Mouse (Mus musculus) heart, adult 2 months (tissue): ENCODE data around the gene Trim67. TPM values are rescaled to one million over a fixed set of nuclear protein-coding genes. Genes with fewer than 3 reads are reported as not detected.

Experiments
- DNase-seq, 2 experiments: peaks; one replicate each; pipeline ENCODE4 v3.0.0; 2021
- H3K27ac ChIP-seq: fragments of 200-600 bp; 2 replicates; pipeline ENCODE4 v1.8.1; 2022
- H3K27me3 ChIP-seq: fragments of 200-500 bp; 2 replicates; pipeline ENCODE4 v1.6.1; 2012; ENCODE audit warnings: mild to moderate bottlenecking, low read length, inconsistent platforms, mixed read lengths; ENCODE audit not compliant: control insufficient read depth, insufficient read depth
- H3K36me3 ChIP-seq: fragments of 200-500 bp; 2 replicates; pipeline ENCODE4 v1.6.1; 2012; ENCODE audit warnings: low read length, inconsistent platforms; ENCODE audit not compliant: control insufficient read depth, insufficient read depth
- H3K4me1 ChIP-seq: fragments of 200-500 bp; 2 replicates; pipeline ENCODE4 v1.6.1; 2011; ENCODE audit warnings: low read length; ENCODE audit not compliant: control insufficient read depth, insufficient read depth
- H3K4me3 ChIP-seq: fragments of 200-600 bp; 2 replicates; pipeline ENCODE4 v1.8.1; 2022
- H3K79me2 ChIP-seq: fragments of 200-500 bp; replicated peaks from 2 replicates; pipeline ENCODE4 v1.6.1; 2012; ENCODE audit warnings: mild to moderate bottlenecking, inconsistent platforms, low read length, moderate library complexity, mixed read lengths; ENCODE audit not compliant: control insufficient read depth, insufficient read depth
- H3K9ac ChIP-seq: fragments of 200-500 bp; 2 replicates; pipeline ENCODE4 v1.6.1; 2012; ENCODE audit warnings: low read depth, mild to moderate bottlenecking, control low read depth, inconsistent platforms, low read length, mixed read lengths
- CTCF ChIP-seq: fragments of 200-600 bp; IDR thresholded peaks from 2 replicates; pipeline ENCODE4 v1.8.1; 2022; ENCODE audit warnings: antibody characterized with exemption, mild to moderate bottlenecking, moderate library complexity
- EP300 ChIP-seq: fragments of 200-500 bp; IDR thresholded peaks from 2 replicates; pipeline ENCODE4 v1.6.1; 2011; ENCODE audit warnings: low read depth, low read length, control low read depth; ENCODE audit not compliant: insufficient read depth
- POLR2A ChIP-seq: fragments of 200-500 bp; IDR thresholded peaks from 2 replicates; pipeline ENCODE4 v1.6.1; 2011; ENCODE audit warnings: mild to moderate bottlenecking, low read depth, low read length, control low read depth; ENCODE audit not compliant: insufficient read depth
- WGBS: fragments of 180-500 bp; shearing (Covaris S2); methylation state at CpG from one replicate; pipeline ENCODE4 v1.1.7; 2018; 5-methylcytosine and 5-hydroxymethylcytosine counted together
- intact Hi-C: fragments of 180-260 bp; cut with DNase I; formaldehyde crosslinking; loops from one replicate; pipeline ENCODE4 v1.15.1; 2025
- long read RNA-seq: library from polyadenylated mRNA; stranded (forward); transcript quantifications from one replicate; pipeline ENCODE4 v2.0.0, GENCODE M21; 2021
- polyA plus RNA-seq: library from polyadenylated mRNA; depleted of rRNA; stranded (reverse); fragments of >200 nt; gene quantifications from 2 replicates; pipeline ENCODE4 v1.2.3, GENCODE M21; 2012; rRNA removed
- total RNA-seq, 2 experiments: library from RNA; stranded (reverse); gene quantifications; 2 replicates each; pipeline ENCODE4 v1.2.3; 2021

Gene Trim67
- total RNA-seq (under 1 TPM; 0.43 to 0.47 TPM), polyA plus RNA-seq (1.3 and 2.0 TPM in 2 replicates)
- long read RNA-seq, result 0 reads

DNA sequence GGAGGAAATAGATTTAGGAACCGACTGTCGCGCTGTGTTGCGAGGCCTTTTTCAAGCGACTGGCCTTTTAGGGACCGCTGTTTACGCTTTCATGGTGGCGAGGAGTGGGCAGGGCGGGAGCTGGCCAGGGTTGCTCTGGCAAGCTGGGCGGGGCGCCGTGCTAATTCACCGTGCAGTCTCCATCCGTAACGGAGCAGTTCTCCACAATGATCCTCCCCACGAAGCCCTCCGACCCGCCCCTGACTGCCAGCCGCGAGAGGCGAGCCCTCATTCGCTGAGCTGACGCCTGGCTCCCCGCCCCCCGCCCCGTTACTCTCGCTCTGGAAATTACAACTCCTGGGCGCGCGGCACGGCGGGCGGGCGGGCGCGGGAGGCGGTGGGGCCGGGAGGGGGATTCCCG lies at the start of gene Trim67:
Trim67 (plus strand) TSS at position 385 of the 400 bp plus-strand sequence.
- peak within 1 kb of the TSS; percentile 46 for H3K4me3 ChIP-seq
- DNase-seq, result peak in 1 of 2 experiments; percentile 23
- TF ChIP-seq EP300 (no peak), CTCF (no peak), POLR2A (no peak)
- no peaks in the 10 kb centered on the region for H3K36me3 ChIP-seq
- H3K27ac ChIP-seq, result no peak within 1 kb of the TSS
- no peaks in the 10 kb centered on the region for H3K79me2 ChIP-seq
- intact Hi-C loops, result no loop called here
- no peak within 1 kb of the TSS for H3K9ac ChIP-seq
- H3K4me1 ChIP-seq, result no peaks in the 10 kb centered on the region
- H3K27me3 ChIP-seq, result peaks cover 24% of the 10 kb centered on the region
- 0% methylated on average over 37 of the region's 39 CpGs for WGBS

DNA sequence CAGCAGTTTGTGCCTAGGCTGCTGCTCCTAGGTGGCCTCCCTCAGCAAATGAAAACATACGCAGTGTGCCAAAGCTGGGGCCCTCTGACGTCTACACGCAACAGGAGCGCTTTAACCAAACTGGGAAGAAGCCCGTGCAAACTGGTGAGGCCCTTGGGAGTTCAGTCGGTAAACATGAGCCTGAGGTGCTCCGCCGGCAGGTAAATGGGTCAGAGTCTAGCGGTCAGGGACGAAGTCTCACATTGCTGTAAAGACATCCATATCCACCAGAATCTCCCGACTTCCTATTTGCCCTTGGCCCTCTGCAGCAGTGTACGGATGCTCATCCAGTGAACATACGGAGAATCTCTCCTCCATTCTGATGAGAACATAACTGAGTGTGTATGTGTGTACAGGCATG lies 46.2 kb upstream of the Trim67 start:
- H3K27ac ChIP-seq, result no peak overlapping the region
- no peaks in the 10 kb centered on the region for H3K4me1 ChIP-seq
- H3K27me3 ChIP-seq, result peaks cover 2% of the 10 kb centered on the region; the same call in 1 of the 2 replicates
- H3K4me3 ChIP-seq, result no peak overlapping the region
- H3K9ac ChIP-seq, result no peak overlapping the region
- intact Hi-C loops, result no loop called here
- no peak for DNase-seq
- no peaks in the 10 kb centered on the region for H3K79me2 ChIP-seq
- TF ChIP-seq EP300 (no peak), POLR2A (no peak), CTCF (no peak)
- H3K36me3 ChIP-seq, result no peaks in the 10 kb centered on the region
- 78% methylated on average over 13 of the region's 13 CpGs for WGBS

- peak overlapping the region; percentile 63 for H3K9ac ChIP-seq
- H3K79me2 ChIP-seq, result no peaks in the 10 kb centered on the region
- peak; percentile 53 to 55 for DNase-seq
- H3K36me3 ChIP-seq, result no peaks in the 10 kb centered on the region
- H3K4me1 ChIP-seq, result no peaks in the 10 kb centered on the region; the same call in 1 of the 2 replicates
- peak overlapping the region; percentile 49 for H3K27ac ChIP-seq
- TF ChIP-seq CTCF, result no peak
- TF ChIP-seq POLR2A, result no peak
- no peak for TF ChIP-seq EP300
- intact Hi-C loops, result no loop called here
- H3K4me3 ChIP-seq, result peak overlapping the region; percentile 66
- WGBS, result 2% methylated on average over 31 of the region's 31 CpGs
- H3K27me3 ChIP-seq, result peaks cover 2% of the 10 kb centered on the region; the same call in 1 of the 2 replicates
Observed at GRCm38 (mm10) chr8:124751191-124751590, 41.7 kb upstream of the Trim67 start.

DNA sequence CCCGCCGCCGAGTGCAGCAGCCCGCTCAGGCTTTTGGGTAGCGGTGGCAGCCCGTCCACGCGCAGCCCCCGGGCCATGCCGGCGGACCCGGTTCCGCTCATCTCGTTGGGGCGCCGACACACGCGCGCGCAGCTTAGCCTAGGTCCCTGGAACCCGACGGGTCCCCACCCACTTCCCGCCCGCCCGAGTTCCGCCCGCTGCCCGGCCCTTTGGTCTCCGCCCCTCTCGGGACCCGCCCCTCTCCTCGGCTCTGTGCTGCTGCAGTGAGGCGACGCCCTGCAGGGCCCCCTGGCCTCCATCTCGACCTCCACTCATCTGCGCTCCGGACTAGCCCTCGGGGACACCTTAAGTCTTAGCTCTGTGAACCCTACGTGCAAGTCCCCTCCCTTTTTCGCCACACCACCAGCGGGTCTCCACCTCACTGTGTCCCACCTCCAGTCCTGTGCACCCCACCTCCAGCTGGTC lies 41.2 kb upstream of the Trim67 start, which contains the start of gene Fam89a:
Fam89a (minus strand) TSS at position 124 of the 465 bp plus-strand sequence.
- peak within 1 kb of the TSS; percentile 66 for H3K4me3 ChIP-seq
- no peak for TF ChIP-seq EP300
- no peak for TF ChIP-seq CTCF
- no peak for TF ChIP-seq POLR2A
- H3K27ac ChIP-seq, result peak within 1 kb of the TSS; percentile 49
- peak within 1 kb of the TSS; percentile 63 for H3K9ac ChIP-seq
- H3K27me3 ChIP-seq, result peaks cover 2% of the 10 kb centered on the region; the same call in 1 of the 2 replicates
- H3K36me3 ChIP-seq, result no peaks in the 10 kb centered on the region
- no peaks in the 10 kb centered on the region for H3K79me2 ChIP-seq
- intact Hi-C loops, result no loop called here
- H3K4me1 ChIP-seq, result no peaks in the 10 kb centered on the region; the same call in 1 of the 2 replicates
- peak; percentile 73 to 74 for DNase-seq
- WGBS, result 3% methylated on average over 41 of the region's 41 CpGs

DNA sequence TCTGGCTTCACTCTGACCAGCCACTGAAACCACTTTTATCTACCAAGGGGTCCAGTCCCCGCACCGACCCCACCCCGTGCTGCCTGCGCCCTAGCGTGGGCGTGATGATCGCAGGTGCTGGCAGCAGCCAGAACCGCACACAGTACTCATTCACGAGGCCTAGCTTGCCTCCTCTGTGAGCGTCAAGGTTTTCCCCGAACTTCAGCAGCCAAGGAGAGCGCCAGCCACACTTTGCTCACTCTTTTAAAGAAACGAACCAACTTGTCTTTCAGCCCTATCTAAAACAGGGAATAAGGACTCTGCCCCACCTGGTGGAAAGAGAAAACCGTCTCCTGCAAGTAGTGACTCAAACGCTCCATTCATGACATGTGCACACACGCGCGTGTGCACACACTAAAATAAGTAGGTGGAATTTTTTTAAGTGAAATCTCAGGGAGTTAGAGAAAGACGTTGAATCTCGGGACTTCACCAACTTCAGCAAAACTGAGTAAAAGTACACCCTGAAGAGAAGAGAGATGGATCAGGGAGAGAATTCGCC lies 40.5 kb upstream of the Trim67 start:
- no peak overlapping the region for H3K9ac ChIP-seq
- TF ChIP-seq EP300 (no peak), CTCF (no peak), POLR2A (no peak)
- 59% methylated on average over 21 of the region's 21 CpGs for WGBS
- intact Hi-C loops, result no loop called here
- H3K4me1 ChIP-seq, result no peaks in the 10 kb centered on the region; the same call in 1 of the 2 replicates
- no peaks in the 10 kb centered on the region for H3K36me3 ChIP-seq
- no peaks in the 10 kb centered on the region for H3K79me2 ChIP-seq
- DNase-seq, result no peak
- H3K27me3 ChIP-seq, result peaks cover 2% of the 10 kb centered on the region; the same call in 1 of the 2 replicates
- no peak overlapping the region for H3K4me3 ChIP-seq
- H3K27ac ChIP-seq, result no peak overlapping the region

- no peak for TF ChIP-seq POLR2A
- TF ChIP-seq EP300, result no peak
- no peak for TF ChIP-seq CTCF
- Histone ChIP-seq H3K4me3 (no peak overlapping the region), H3K9ac (no peak overlapping the region), H3K27ac (no peak overlapping the region), H3K79me2 (no peaks in the 10 kb centered on the region), H3K27me3 (peaks cover 2% of the 10 kb centered on the region; the same call in 1 of the 2 replicates), H3K36me3 (no peaks in the 10 kb centered on the region), H3K4me1 (no peaks in the 10 kb centered on the region; the same call in 1 of the 2 replicates)
- DNase-seq, result no peak
- WGBS, result 41% methylated on average over 11 of the region's 11 CpGs
- intact Hi-C loops, result no loop called here
Observed at GRCm38 (mm10) chr8:124754101-124754791, 38.6 kb upstream of the Trim67 start.
